Mouse (Mus musculus) liver, postnatal 0 days (tissue): ENCODE measurements around the gene Pradc1. TPM values are rescaled to one million over a fixed set of nuclear protein-coding genes. Genes with fewer than 3 reads are reported as not detected.

ENCODE experiments used
- ATAC-seq: fragments of 200-750 bp; cut with Nextera tagmentation; 2 replicates; pipeline ENCODE4 v1.8.0; 2017; ENCODE audit warnings: mild to moderate bottlenecking, moderate library complexity
- DNase-seq: peaks from one replicate; pipeline ENCODE4 v3.0.0-alpha.2; 2016
- H3K27ac ChIP-seq: fragments of 300-500 bp; sonication (generic); 2 replicates; pipeline ENCODE4 v1.5.1; 2014; ENCODE audit warnings: antibody characterized with exemption, moderate library complexity, mild to moderate bottlenecking, low read depth
- H3K27me3 ChIP-seq: fragments of 300-500 bp; sonication (generic); 2 replicates; pipeline ENCODE4 v1.6.1; 2014; ENCODE audit warnings: low read length, control low read depth, mixed read lengths; ENCODE audit not compliant: insufficient read depth
- H3K36me3 ChIP-seq: fragments of 300-500 bp; sonication (generic); replicated peaks from 2 replicates; pipeline ENCODE4 v1.6.1; 2014; ENCODE audit warnings: mild to moderate bottlenecking, control low read depth, low read length, moderate library complexity, mixed read lengths; ENCODE audit not compliant: insufficient read depth
- H3K4me1 ChIP-seq: fragments of 300-500 bp; sonication (generic); 2 replicates; pipeline ENCODE4 v1.6.1; 2014; ENCODE audit warnings: antibody characterized with exemption, mild to moderate bottlenecking, control low read depth; ENCODE audit not compliant: insufficient read depth
- H3K4me2 ChIP-seq: fragments of 300-500 bp; sonication (generic); 2 replicates; pipeline ENCODE4 v1.6.1; 2014; ENCODE audit warnings: low read depth, mild to moderate bottlenecking, low read length, moderate library complexity, mixed read lengths
- H3K4me3 ChIP-seq: fragments of 300-500 bp; sonication (generic); 2 replicates; pipeline ENCODE4 v1.5.1; 2014; ENCODE audit warnings: low read depth, low read length
- H3K9ac ChIP-seq: fragments of 300-500 bp; sonication (generic); replicated peaks from 2 replicates; pipeline ENCODE4 v1.6.1; 2014; ENCODE audit warnings: mild to moderate bottlenecking, moderate library complexity
- H3K9me3 ChIP-seq: fragments of 300-500 bp; sonication (generic); 2 replicates; pipeline ENCODE4 v1.6.1; 2016; ENCODE audit warnings: mild to moderate bottlenecking, control low read depth, low read length, mixed read lengths
- CTCF ChIP-seq: sonication (generic); IDR thresholded peaks from 2 replicates; pipeline ENCODE4 v1.5.1; 2016; ENCODE audit warnings: antibody characterized with exemption, low read depth
- EP300 ChIP-seq: IDR thresholded peaks from 2 replicates; pipeline ENCODE4 v1.6.1; 2016; ENCODE audit warnings: antibody characterized with exemption, low read depth, mild to moderate bottlenecking
- WGBS: fragments of 180-500 bp; shearing (Covaris S2); extraction: QIAGEN DNeasy Blood & Tissue Kit; methylation state at CpG from one replicate; pipeline ENCODE4 v1.1.7; 2014; ENCODE audit not compliant: insufficient replicate concordance; 5-methylcytosine and 5-hydroxymethylcytosine counted together
- polyA plus RNA-seq: library from polyadenylated mRNA; unstranded; fragments of >200 nt; fragmentation: Nextera tagmentation; extraction: Ambion mirVana; gene quantifications from 2 replicates; pipeline ENCODE4 v1.2.1, GENCODE M21; 2015

The Pradc1 gene
- polyA plus RNA-seq, 1 experiment from 2014 or later, result 17.2 TPM

- Histone ChIP-seq H3K4me1 (peaks cover 8% of the 10 kb centered on the region; the same call in 1 of the 2 replicates), H3K36me3 (peaks cover 21% of the 10 kb centered on the region), H3K4me3 (no peak overlapping the region), H3K4me2 (no peak overlapping the region), H3K9me3 (no peaks in the 10 kb centered on the region), H3K9ac (no peak overlapping the region), H3K27ac (no peak overlapping the region), H3K27me3 (no peaks in the 10 kb centered on the region)
- WGBS, result 85% methylated on average over 6 of the region's 6 CpGs
- DNase-seq, result no peak
- no peak for ATAC-seq
- TF ChIP-seq CTCF (no peak), EP300 (no peak)
Measured at GRCm38 (mm10) chr6:85447351-85447750, 4.4 kb downstream of the Pradc1 start.

DNA sequence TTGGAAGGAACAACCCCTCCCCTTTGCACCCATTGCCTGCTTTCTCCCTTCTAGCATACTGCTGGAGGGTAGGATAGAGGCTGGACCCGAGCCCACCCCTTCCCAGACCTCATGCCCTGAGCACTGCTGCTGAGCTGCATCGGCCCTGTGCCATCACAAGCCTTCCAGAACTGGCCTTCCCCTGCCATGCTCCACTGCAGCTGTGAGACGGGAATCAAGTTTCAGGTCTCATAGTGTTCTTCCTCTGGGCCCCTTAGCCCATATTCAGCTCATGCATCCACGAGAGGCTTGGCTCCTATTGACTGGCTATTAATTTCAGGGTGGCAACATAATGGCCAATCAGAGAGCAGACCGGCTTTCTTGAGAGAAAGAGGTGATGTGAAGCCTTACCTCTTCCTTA lies 6.5 kb downstream of the Pradc1 start:
- Histone ChIP-seq H3K4me3 (no peak overlapping the region), H3K27me3 (no peaks in the 10 kb centered on the region), H3K9ac (no peak overlapping the region), H3K27ac (no peak overlapping the region), H3K36me3 (peaks cover 28% of the 10 kb centered on the region), H3K4me2 (no peak overlapping the region), H3K9me3 (no peaks in the 10 kb centered on the region), H3K4me1 (0 out of 2 replicates have a peak, but pooled peaks cover under 1% of the 10 kb centered on the region)
- ATAC-seq (no peak), DNase-seq (no peak)
- 82% methylated on average over 5 of the region's 5 CpGs for WGBS
- TF ChIP-seq CTCF, result no peak
- TF ChIP-seq EP300, result no peak

GRCm38 (mm10) chr6:85444266-85444965 lies 7.4 kb downstream of the Pradc1 start:
- H3K9ac ChIP-seq, result no peak overlapping the region
- peaks cover 33% of the 10 kb centered on the region for H3K36me3 ChIP-seq
- ATAC-seq, result no peak
- no peaks in the 10 kb centered on the region for H3K9me3 ChIP-seq
- no peak overlapping the region for H3K4me3 ChIP-seq
- no peak overlapping the region for H3K4me2 ChIP-seq
- no peak overlapping the region for H3K27ac ChIP-seq
- WGBS, result 84% methylated on average over 8 of the region's 8 CpGs
- no peaks in the 10 kb centered on the region for H3K4me1 ChIP-seq
- no peaks in the 10 kb centered on the region for H3K27me3 ChIP-seq
- no peak for DNase-seq
- TF ChIP-seq CTCF (no peak), EP300 (no peak)

- H3K36me3 ChIP-seq, result peaks cover 33% of the 10 kb centered on the region
- no peak overlapping the region for H3K4me2 ChIP-seq
- H3K9me3 ChIP-seq, result no peaks in the 10 kb centered on the region
- no peaks in the 10 kb centered on the region for H3K27me3 ChIP-seq
- ATAC-seq (peak; percentile 69), DNase-seq (no peak)
- H3K9ac ChIP-seq, result no peak overlapping the region
- 69% methylated on average over 3 of the region's 3 CpGs for WGBS
- no peak for TF ChIP-seq EP300
- no peak for TF ChIP-seq CTCF
- H3K4me1 ChIP-seq, result no peaks in the 10 kb centered on the region
- H3K27ac ChIP-seq, result 0 out of 2 replicates have a peak overlapping the region, but pooled peaks have one; percentile 22
- H3K4me3 ChIP-seq, result no peak overlapping the region
Measured at GRCm38 (mm10) chr6:85443488-85444233, 8.1 kb downstream of the Pradc1 start.

DNA sequence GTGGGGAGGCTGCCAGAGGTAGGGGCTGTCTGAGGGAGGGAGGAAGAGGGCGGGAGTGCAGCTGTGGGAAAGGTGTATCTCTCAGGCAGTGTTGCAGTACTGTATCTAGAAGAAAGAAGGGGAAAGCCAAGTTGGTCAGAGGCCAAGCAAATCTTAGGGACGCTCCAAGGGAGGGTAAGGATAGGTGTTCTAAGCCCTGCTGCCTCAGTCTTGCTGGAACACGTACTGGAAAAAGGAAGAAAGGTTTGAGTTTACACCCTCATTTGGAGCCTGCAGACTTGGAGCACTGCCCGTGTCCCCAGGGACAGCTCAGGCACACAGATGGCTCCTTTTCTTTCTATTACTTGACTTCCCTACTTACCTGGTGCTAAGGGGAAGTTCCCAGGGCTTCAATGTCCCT lies 10.6 kb downstream of the Pradc1 start:
- Histone ChIP-seq H3K9me3 (no peaks in the 10 kb centered on the region), H3K4me2 (no peak overlapping the region), H3K4me3 (no peak overlapping the region), H3K27me3 (no peaks in the 10 kb centered on the region), H3K27ac (no peak overlapping the region), H3K36me3 (peaks cover 25% of the 10 kb centered on the region), H3K9ac (no peak overlapping the region), H3K4me1 (no peaks in the 10 kb centered on the region)
- no peak for ATAC-seq
- 74% methylated on average over 4 of the region's 4 CpGs for WGBS
- no peak for TF ChIP-seq EP300
- TF ChIP-seq CTCF, result no peak
- DNase-seq, result no peak

DNA sequence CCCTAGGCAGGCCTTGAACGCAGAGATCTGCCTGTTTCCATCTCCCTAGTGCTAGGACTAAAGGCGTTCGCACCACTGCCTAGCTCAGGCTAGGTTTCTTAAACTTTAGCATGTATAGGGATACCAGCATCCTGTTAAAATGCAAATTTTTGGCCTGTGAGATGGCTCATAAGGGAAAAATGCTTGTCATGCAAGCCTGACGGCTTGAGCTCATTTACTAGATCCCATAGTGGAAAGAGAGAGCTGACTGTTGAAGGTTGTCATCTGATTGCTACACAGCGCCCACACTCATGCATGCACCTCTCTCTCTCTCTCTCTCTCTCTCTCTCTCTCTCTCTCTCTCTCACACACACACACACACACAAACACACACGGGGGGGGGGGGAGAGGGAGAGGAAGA lies 15.1 kb downstream of the Pradc1 start:
- Histone ChIP-seq H3K27ac (no peak overlapping the region), H3K4me2 (no peak overlapping the region), H3K9me3 (no peaks in the 10 kb centered on the region), H3K4me1 (peaks cover 13% of the 10 kb centered on the region), H3K9ac (no peak overlapping the region), H3K27me3 (no peaks in the 10 kb centered on the region), H3K36me3 (peaks cover 11% of the 10 kb centered on the region), H3K4me3 (no peak overlapping the region)
- DNase-seq (no peak), ATAC-seq (no peak)
- 81% methylated on average over 5 of the region's 6 CpGs for WGBS
- no peak for TF ChIP-seq CTCF
- no peak for TF ChIP-seq EP300
